Mouse (Mus musculus): Measurements from ENCODE around the gene Ccdc150. TPM values are rescaled to one million over a fixed set of nuclear protein-coding genes. Genes with fewer than 3 reads are reported as not detected.

Gene Ccdc150
- polyA plus RNA-seq (2015; fragmentation: Nextera tagmentation; extraction: Ambion mirVana) = 0.17 and 0.35 TPM in 2 replicates

GRCm38 (mm10) chr1:54250158-54250866 is at the start of gene Ccdc150:
Gene Ccdc150, plus strand, starts transcription at chr1:54250683.
- Histone ChIP-seq H3K36me3 (ENCODE audit: poor library complexity, severe bottlenecking) (no peaks in the 10 kb centered on the region), H3K4me1 (peaks cover 8% of the 10 kb centered on the region), H3K27ac (no peak within 1 kb of the TSS), H3K4me3 (peak within 1 kb of the TSS; percentile 53), H3K27me3 (no peaks in the 10 kb centered on the region), H3K9me3 (replicated peaks) (no peaks in the 10 kb centered on the region), H3K4me2 (peak within 1 kb of the TSS; percentile 72), H3K9ac (peak within 1 kb of the TSS; percentile 68)
- 16% methylated on average over 33 of the region's 33 CpGs for WGBS
- ATAC-seq = peak; percentile 100

DNA sequence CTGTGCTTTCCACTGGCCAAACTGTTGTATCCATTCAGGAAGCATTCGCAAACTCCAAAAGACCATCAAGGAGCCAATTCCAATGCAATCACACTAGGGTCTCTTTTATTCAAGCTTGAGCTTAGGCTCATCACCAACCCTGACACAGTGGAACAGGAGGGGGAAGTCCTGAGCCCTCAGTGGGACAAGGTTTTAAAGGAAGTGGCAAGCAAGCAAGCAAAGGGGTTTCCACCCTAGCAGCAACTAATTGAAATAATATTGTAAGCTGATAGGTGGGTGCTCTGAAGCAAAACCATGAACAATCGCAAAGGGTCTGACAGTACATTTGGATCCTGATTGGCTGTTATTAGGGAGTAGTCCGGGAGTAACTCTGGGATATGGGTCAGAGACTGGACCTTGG is 30.2 kb upstream of the Ccdc150 start:
- Histone ChIP-seq H3K9ac (no peak overlapping the region), H3K27ac (no peak overlapping the region), H3K27me3 (no peaks in the 10 kb centered on the region), H3K9me3 (replicated peaks) (no peaks in the 10 kb centered on the region), H3K4me2 (no peak overlapping the region), H3K36me3 (ENCODE audit: poor library complexity, severe bottlenecking) (no peaks in the 10 kb centered on the region), H3K4me3 (no peak overlapping the region), H3K4me1 (no peaks in the 10 kb centered on the region)
- WGBS = 95% methylated on average over 3 of the region's 3 CpGs
- ATAC-seq = no peak

DNA sequence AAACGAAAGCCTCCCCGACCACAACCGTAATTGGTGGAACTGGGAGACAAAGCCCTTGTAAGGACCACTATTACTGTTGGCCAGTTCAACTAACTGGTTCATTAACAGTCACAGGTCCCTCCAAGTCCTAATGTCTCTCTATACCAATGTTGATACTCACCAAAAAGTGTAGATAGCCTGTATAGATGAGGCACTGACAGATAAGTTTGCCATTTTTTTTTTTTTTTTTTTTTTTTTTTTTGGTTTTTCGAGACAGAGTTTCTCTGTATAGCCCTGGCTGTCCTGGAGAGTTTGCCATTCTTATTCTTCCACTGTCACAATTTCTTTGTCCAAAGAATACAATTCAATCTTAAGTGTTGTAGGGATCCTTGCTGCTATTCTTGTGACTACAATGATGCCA is 7.8 kb upstream of the Ccdc150 start:
- no peak overlapping the region for H3K9ac ChIP-seq
- H3K4me3 ChIP-seq = no peak overlapping the region
- no peaks in the 10 kb centered on the region for H3K4me1 ChIP-seq
- H3K27me3 ChIP-seq = no peaks in the 10 kb centered on the region
- no peaks in the 10 kb centered on the region for H3K36me3 ChIP-seq (ENCODE audit: poor library complexity, severe bottlenecking)
- no peak overlapping the region for H3K27ac ChIP-seq
- no peak for ATAC-seq
- 92% methylated on average over 4 of the region's 4 CpGs for WGBS
- no peak overlapping the region for H3K4me2 ChIP-seq
- H3K9me3 ChIP-seq (replicated peaks) = no peaks in the 10 kb centered on the region

DNA sequence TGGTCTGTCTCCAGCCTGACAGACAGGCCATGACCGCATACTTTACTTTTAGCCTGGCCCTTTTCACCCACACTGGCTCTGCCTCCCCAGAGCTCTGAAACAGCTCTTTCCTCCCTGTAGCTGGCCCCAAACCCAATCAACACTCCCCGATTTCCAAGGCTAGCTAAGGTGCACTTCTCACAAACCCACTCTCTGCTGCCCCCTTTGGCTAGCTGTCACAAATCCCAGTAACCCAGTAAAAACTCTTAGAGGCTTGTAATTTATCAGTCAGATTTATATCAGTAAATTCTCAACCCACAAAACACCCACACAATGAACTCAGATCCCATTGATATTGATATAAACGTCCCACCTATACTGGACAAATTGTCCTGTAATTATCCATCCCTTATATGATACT is 25.1 kb downstream of the Ccdc150 start:
- Histone ChIP-seq H3K4me2 (no peak overlapping the region), H3K4me3 (no peak overlapping the region), H3K9ac (no peak overlapping the region), H3K4me1 (no peaks in the 10 kb centered on the region), H3K36me3 (ENCODE audit: poor library complexity, severe bottlenecking) (no peaks in the 10 kb centered on the region), H3K27ac (no peak overlapping the region), H3K27me3 (no peaks in the 10 kb centered on the region), H3K9me3 (replicated peaks) (no peaks in the 10 kb centered on the region)
- no peak for ATAC-seq
- 71% methylated on average over 3 of the region's 3 CpGs for WGBS

DNA sequence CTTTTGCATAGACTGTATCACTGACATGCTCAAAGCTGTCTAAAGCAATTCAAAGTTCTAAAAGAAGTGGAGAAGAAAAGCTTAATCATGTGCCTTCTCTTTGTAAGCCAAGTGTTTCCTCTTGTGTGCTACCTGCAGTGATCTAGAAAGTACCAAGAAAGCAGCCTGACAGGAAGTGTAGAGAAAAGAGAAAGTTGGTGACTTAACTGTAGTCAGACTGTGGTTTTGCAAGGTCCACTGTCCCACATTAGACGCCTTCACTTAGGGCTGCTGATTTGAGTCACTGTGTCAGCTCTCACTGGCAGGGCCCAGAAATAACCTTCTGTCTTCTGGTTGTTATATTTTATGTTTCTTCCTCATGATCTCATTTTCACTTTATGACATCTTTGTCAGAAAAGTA is 29.1 kb downstream of the Ccdc150 start:
- H3K27ac ChIP-seq = no peak overlapping the region
- WGBS = 100% methylated on average over 1 of the region's 1 CpGs
- H3K27me3 ChIP-seq = no peaks in the 10 kb centered on the region
- H3K4me2 ChIP-seq = no peak overlapping the region
- H3K4me1 ChIP-seq = no peaks in the 10 kb centered on the region
- H3K9ac ChIP-seq = no peak overlapping the region
- no peak overlapping the region for H3K4me3 ChIP-seq
- H3K9me3 ChIP-seq (replicated peaks) = no peaks in the 10 kb centered on the region
- H3K36me3 ChIP-seq (ENCODE audit: poor library complexity, severe bottlenecking) = no peaks in the 10 kb centered on the region
- ATAC-seq = no peak

DNA sequence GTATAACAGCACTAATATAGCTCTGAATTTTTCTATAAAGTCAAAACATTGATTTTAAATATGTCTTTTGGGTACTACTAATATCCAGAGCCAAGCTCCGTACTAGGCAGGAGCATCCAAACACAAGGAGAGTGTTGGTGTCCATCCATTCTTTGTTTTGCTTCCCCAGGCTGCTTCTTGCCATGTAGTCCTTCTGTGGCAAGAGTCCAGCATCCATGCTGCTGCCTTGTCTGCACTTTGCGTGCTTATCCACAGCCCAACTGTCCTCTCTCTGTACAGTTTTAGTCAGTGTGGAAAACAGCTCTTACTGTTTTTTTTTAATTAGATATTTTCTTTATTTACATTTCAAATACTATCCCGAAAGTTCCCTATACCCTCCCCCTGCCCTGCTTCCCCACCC is 30.2 kb downstream of the Ccdc150 start:
- H3K4me2 ChIP-seq = no peak overlapping the region
- H3K9me3 ChIP-seq (replicated peaks) = no peaks in the 10 kb centered on the region
- no peaks in the 10 kb centered on the region for H3K27me3 ChIP-seq
- no peaks in the 10 kb centered on the region for H3K4me1 ChIP-seq
- no peak overlapping the region for H3K27ac ChIP-seq
- H3K9ac ChIP-seq = no peak overlapping the region
- no peaks in the 10 kb centered on the region for H3K36me3 ChIP-seq (ENCODE audit: poor library complexity, severe bottlenecking)
- 93% methylated on average over 3 of the region's 3 CpGs for WGBS
- no peak overlapping the region for H3K4me3 ChIP-seq
- no peak for ATAC-seq

DNA sequence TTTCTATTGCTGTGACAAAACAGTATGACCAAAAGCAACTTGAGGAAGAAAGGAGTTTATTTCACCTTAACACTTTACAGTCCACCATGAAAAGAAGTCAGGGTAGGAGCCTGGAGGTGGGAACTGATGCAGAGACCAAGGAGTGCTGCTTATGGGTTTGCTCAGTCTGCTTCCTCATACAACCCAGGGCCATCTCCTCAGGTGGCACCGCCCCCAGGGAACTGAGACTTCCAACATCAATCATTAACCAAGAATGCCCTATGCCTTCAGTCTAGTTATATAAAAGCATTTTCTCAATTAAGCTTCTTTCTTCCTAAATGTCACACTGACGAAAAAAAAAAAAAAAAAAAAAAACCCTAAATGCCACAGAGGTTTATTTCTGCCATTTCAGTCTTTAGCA is 55.9 kb downstream of the Ccdc150 start:
- Histone ChIP-seq H3K9ac (no peak overlapping the region), H3K9me3 (replicated peaks) (no peaks in the 10 kb centered on the region), H3K36me3 (ENCODE audit: poor library complexity, severe bottlenecking) (no peaks in the 10 kb centered on the region), H3K27ac (no peak overlapping the region), H3K27me3 (no peaks in the 10 kb centered on the region), H3K4me2 (no peak overlapping the region), H3K4me3 (no peak overlapping the region), H3K4me1 (no peaks in the 10 kb centered on the region)
- no peak for ATAC-seq
- WGBS = 53% methylated on average over 2 of the region's 2 CpGs

- no peak for ATAC-seq
- no peaks in the 10 kb centered on the region for H3K36me3 ChIP-seq (ENCODE audit: poor library complexity, severe bottlenecking)
- no peaks in the 10 kb centered on the region for H3K4me1 ChIP-seq
- H3K4me2 ChIP-seq = no peak overlapping the region
- peaks cover 9% of the 10 kb centered on the region; the same call in 1 of the 2 replicates for H3K9me3 ChIP-seq (replicated peaks)
- H3K27ac ChIP-seq = no peak overlapping the region
- no peak overlapping the region for H3K4me3 ChIP-seq
- no peaks in the 10 kb centered on the region for H3K27me3 ChIP-seq
- 92% methylated on average over 2 of the region's 2 CpGs for WGBS
- H3K9ac ChIP-seq = no peak overlapping the region
Measured at GRCm38 (mm10) chr1:54326647-54327046, 76.2 kb downstream of the Ccdc150 start.

DNA sequence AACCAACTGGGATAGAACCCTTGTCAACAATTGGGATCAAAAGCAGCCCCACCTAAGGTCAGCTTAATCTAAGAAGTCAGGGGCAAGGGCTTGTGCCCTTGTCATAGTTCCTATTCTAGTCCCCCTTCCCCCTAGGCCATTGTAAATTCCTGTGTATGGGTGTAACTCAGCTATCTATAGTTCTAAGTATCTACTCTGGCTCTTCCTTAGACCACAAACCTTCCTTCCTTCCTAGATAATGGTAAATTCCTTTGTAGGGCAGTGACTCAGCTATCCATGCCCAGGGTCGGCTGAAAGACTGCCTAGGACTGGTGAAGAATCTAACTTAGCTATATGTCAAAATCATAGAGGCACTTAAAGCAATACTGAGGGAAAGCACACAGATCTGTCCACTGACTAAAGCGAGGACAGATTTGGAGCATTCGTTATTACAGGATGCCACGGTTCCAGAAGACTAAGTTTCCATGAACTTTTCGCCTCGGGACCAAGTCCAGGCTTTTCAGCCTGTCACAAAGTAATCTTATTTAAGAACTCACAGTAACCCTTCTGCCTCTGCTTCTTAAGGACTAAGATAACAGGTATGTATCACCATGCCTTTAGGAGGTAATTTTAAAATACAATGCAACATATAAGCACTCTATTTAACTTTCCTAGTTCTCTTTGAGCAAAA is 77.5 kb downstream of the Ccdc150 start:
- 94% methylated on average over 6 of the region's 6 CpGs for WGBS
- no peak overlapping the region for H3K27ac ChIP-seq
- ATAC-seq = no peak
- no peak overlapping the region for H3K9ac ChIP-seq
- H3K4me3 ChIP-seq = no peak overlapping the region
- H3K36me3 ChIP-seq (ENCODE audit: poor library complexity, severe bottlenecking) = no peaks in the 10 kb centered on the region
- no peak overlapping the region for H3K4me2 ChIP-seq
- H3K4me1 ChIP-seq = no peaks in the 10 kb centered on the region
- no peaks in the 10 kb centered on the region for H3K27me3 ChIP-seq
- H3K9me3 ChIP-seq (replicated peaks) = peaks cover 9% of the 10 kb centered on the region; the same call in 1 of the 2 replicates

DNA sequence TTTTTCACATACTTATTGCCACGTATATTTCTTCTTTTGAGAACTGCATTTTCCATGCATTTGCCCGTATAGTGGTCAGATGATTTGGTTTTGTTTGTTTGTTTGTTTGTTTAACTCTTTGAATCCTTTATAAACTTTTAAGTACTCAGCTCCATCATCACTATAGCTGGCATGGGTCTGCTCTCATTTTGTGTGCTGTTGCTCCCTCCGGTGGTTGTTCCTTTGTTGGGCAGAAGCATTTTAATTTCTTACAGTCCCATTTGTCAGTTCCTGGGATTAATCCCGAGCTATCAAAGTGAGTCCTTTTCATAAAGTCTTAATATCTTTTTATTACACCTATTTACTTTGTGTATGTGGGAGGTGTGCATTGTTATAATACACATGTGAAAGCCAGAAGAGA is 82.5 kb downstream of the Ccdc150 start:
- 60% methylated on average over 4 of the region's 4 CpGs for WGBS

GRCm38 (mm10) chr1:54354786-54355185 is 104.3 kb downstream of the Ccdc150 start:
- no peaks in the 10 kb centered on the region for H3K36me3 ChIP-seq (ENCODE audit: poor library complexity, severe bottlenecking)
- no peak overlapping the region for H3K4me3 ChIP-seq
- WGBS = 95% methylated on average over 4 of the region's 4 CpGs
- ATAC-seq = no peak
- no peaks in the 10 kb centered on the region for H3K4me1 ChIP-seq
- H3K27ac ChIP-seq = no peak overlapping the region
- H3K4me2 ChIP-seq = no peak overlapping the region
- H3K27me3 ChIP-seq = no peaks in the 10 kb centered on the region
- H3K9me3 ChIP-seq (replicated peaks) = no peaks in the 10 kb centered on the region
- H3K9ac ChIP-seq = no peak overlapping the region

More for the DNA sequence above, 82.5 kb downstream of the Ccdc150 start:
- Histone ChIP-seq H3K4me1 (no peaks in the 10 kb centered on the region), H3K4me3 (no peak overlapping the region), H3K36me3 (ENCODE audit: poor library complexity, severe bottlenecking) (no peaks in the 10 kb centered on the region), H3K27me3 (no peaks in the 10 kb centered on the region), H3K4me2 (no peak overlapping the region), H3K9me3 (replicated peaks) (no peaks in the 10 kb centered on the region), H3K9ac (no peak overlapping the region), H3K27ac (no peak overlapping the region)
- no peak for ATAC-seq

- Histone ChIP-seq H3K36me3 (ENCODE audit: poor library complexity, severe bottlenecking) (no peaks in the 10 kb centered on the region), H3K9ac (no peak overlapping the region), H3K4me2 (no peak overlapping the region), H3K9me3 (replicated peaks) (no peaks in the 10 kb centered on the region), H3K27me3 (no peaks in the 10 kb centered on the region), H3K4me3 (no peak overlapping the region), H3K4me1 (no peaks in the 10 kb centered on the region), H3K27ac (no peak overlapping the region)
- 80% methylated on average over 5 of the region's 5 CpGs for WGBS
- no peak for ATAC-seq
Measured at GRCm38 (mm10) chr1:54355485-54355884, 105.0 kb downstream of the Ccdc150 start.

Measured in forebrain, embryonic 13.5 days (tissue).